Mouse (Mus musculus) adrenal gland, adult 2 months (tissue): ENCODE data around the gene Prickle4. TPM values are rescaled to one million over a fixed set of nuclear protein-coding genes. Genes with fewer than 3 reads are reported as not detected.

Source experiments
- DNase-seq: peaks from one replicate; pipeline ENCODE4 v3.0.0; 2021
- long read RNA-seq: library from polyadenylated mRNA; stranded (forward); transcript quantifications from one replicate; pipeline ENCODE4 v2.0.0, GENCODE M21; 2021
- polyA plus RNA-seq: library from polyadenylated mRNA; depleted of rRNA; stranded (reverse); fragments of >200 nt; gene quantifications from 2 replicates; pipeline ENCODE4 v1.2.3, GENCODE M21; 2012; rRNA removed
- total RNA-seq, 2 experiments: library from RNA; stranded (reverse); gene quantifications; 2 replicates each; pipeline ENCODE4 v1.2.3; 2021

Prickle4 gene
- total RNA-seq: 1 to 10 TPM; 3.5 to 3.7 TPM
- 10.6 and 13.7 TPM in 2 replicates for polyA plus RNA-seq
- long read RNA-seq, partial matches to known transcripts: 0 of 1 reads
- long read RNA-seq, other reads (novel, unspliced or antisense): 0 of 1 reads

DNA sequence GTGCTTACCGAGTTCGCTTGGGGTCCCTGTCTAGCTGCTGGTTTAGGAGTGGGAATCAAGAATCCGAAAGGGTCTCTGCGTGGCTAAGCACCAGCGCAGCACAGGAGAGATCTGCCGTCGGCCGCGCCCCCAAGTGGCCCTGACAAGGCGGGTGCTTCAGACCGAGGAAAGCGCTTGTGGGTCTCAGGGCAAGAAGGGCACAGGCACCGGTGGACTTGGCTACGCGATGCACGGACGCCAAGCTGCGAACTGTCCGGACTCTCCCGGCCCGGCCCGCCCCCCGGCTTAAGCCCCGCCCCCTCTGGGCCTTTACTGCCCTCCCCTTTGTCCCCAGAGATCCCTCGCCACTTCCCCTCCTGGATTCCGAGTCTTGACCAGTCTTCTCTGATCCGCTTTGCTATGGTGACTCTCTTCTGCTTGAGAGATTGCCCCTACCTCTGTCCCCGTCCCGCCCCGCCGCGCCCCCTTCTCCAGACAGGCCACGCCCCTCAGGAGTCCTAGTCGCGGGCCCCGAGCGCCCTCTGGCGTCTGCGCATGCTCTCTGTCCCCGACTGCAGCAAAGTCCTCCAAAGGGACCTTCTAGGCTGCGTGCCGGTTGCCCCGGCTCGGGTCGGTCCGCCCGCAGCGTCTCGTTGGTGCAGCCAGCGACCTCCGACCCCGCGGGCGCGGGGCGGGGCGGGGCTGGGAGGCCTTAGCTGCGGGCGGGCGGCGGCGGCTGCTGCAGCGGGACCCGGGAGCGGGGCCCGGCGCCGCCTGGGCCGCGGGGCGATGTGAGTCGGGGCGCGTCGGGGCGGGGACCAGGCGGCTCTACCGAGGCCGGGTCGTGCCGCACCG is at the start of gene Prickle4:
Gene Prickle4, minus strand, starts transcription at position 234 of the 834 bp plus-strand sequence.
- peak; percentile 98 for DNase-seq

DNA sequence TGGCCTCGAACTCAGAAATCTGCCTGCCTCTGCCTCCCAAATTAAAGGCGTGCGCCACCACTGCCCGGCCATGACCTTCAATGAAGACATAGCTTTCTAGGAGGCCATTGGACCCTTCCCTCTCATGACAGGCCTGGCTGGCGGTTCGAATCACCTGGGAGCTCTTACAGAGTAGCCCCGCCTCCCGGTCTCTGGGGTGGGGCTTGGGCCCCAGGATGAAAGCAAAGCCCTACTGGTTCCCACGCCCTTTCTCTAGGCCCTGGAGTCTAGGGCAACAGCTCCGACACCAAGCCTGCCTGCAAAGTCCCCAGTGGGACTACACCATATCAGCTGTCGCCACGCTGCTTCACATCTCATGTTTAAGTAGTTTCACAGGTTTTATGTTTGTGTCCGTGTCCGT is 49.5 kb upstream of the Prickle4 start:
- no peak for DNase-seq

DNA sequence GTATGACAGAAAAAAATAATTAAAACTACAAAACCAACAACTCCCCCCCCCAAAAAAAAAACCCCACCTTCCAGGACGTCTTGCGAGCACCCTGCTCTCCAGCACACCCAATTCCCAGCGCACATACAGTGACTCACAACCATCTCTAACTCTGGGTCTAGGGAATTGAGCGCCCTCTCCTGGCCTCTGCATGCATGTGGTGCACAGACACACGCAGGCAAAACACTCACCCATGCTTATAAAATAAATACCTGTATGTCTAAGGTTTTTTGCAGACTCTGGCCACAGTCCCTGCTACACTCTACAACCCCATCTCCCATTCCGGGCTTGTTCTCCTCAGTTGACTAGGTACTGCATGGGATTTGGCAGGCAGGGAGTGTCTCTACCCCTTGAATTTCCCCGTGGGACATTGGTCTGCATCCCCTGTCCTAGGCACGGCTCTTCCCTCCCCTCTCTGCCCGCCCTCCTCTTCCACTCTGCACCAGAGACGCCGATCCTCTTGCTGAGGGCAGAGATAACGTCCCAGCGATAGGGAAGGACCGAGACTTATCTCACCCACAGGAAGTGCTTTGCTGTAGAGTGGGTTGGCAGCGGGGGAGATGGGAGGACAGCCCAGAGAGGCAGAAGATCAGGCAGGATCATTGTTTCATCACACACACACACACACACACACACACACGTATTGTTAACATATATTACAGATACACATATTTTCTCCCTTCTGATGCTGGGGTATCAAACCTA is 48.6 kb upstream of the Prickle4 start:
- DNase-seq: no peak

DNA sequence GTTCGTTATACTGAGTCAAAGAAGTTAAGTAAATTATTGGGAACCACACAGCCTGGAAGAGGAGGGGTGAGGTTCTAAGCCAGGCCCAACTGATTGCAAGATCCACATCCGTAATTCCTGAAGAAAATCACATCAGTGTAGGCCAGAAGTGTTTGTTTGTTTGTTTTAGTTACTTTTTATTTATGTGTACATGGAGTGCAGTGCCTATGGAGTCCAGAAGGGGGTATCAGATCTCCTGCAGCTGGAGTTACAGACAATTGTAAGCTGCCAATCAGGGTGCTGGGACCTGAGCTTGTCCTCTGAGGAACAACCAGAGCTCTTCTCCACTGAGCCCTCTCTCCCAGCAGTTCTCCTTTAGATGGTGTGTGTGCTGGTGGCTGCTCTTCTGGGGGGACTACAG is 45.6 kb upstream of the Prickle4 start:
- DNase-seq: no peak

DNA sequence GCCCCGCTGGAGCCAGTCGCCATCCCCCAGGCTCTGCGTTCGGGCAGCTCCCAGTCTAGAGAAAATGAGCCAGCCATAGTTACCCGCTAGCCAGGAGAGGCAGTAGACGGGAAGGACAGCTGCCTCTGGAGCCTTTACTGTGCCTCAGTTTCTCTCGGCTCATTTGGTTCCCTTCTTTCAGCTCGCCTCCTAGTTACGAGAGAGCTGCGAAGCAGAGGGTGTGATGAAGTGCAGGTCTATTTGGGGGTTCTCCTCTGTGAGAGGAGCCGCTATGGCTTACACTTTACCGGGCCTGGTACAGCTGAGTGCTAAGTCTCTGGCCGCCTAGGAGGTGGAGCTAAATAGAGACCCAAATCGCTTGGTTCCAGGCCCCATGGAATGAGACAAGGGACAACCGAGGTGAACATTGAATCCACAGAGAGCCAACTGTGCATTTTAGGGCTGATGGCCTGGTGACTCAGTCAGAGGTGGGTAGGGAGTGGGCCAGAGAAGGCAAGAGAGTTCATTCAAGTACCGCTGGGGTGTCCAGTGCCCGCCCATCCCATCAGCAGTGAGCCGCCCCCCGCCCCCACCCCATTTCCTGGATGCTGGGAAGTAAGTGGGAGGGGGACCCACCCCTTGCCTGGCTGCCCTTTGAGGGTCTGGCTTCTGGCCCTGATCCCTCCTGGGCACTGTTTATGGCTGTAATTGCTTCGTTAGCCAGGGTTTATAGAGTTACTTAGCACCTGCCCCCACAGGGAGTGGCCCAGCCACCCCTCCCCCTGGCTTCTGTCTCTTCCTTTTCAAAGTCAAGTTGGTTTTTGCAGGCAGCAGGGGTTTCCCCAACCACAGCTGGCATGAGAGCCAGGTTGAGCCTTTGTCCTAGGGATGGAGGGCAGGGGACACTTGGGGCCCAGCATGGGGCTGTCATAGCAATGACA is 44.6 kb upstream of the Prickle4 start:
- DNase-seq: no peak

DNA sequence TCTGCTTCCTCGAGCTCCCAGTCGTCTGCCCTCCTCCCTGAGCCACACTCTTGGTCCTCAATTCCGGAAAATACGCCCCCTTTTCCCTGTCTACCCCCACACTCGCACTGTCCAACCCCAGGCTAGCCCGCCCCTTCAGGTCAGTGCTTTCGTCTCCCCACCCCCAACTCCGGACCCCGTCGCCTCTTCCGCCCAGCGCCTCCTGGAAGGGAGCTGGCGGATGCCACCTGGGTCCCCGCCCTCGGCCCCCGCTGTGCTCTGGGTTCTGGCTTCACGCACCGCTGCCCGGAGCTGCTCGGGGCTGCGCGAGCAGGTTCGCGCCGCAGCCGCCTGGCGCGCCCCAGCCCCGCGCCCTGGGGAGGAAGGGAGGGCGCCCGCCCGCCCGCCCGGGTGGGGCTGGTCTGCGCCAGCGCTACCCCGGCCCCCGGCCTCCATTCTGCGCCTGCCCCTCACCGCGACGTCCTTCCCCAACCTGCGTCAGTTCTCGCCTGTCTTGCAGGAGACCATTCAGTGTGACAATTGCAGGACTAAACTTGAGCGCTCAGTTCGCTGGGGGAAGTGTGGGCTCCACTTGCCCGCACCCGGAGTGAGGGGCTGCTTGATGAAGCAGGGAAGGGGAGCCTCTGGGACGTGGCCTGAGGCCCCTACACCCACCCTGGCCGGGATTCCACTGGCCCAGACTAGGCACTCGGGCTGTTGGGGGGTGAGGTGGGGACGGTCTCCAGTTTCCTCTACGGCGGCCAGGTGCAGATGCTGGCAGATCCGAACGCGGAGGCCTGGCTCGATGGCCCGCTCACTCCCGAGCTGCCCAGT is 43.7 kb upstream of the Prickle4 start:
- DNase-seq: no peak

DNA sequence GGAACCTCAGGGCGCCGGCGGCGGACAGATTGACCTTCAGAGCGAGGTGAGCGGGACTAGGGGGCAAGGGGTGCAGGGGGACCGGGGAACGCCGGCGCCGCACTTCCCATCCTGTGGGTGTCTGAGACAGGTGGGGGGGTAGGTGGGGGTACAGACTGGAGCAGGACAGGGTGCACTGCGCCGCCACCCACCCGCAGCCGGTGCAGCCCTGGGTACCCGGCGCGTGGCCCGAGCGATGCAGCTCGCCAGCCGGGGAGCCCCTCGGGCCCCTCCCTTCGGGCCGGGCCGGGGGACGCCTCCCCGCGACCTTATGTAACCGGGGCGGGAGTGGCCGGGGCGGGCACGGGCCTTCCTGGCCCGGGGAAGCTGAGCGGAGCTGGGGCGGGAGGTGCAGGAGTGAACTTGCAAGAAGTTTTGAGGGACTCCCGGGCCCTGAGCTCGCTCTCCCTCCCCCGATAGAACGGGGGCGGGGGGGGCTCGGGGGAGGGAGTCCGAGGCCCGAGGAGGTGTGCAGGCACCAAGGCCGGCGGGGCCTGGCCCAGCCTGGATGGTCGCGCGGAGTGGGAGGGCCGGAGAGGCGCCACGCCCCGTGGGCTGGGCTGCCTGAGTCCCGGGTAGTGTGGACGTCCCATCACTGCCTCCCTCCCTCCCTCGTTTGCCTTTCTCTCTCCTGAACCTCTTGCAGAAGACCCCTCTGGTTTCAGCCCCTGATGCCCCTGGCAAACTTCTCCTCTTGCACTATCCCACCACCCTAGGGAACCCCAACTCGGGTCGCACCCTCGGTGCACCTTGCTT is 42.9 kb upstream of the Prickle4 start:
- peak; percentile 96 for DNase-seq

DNA sequence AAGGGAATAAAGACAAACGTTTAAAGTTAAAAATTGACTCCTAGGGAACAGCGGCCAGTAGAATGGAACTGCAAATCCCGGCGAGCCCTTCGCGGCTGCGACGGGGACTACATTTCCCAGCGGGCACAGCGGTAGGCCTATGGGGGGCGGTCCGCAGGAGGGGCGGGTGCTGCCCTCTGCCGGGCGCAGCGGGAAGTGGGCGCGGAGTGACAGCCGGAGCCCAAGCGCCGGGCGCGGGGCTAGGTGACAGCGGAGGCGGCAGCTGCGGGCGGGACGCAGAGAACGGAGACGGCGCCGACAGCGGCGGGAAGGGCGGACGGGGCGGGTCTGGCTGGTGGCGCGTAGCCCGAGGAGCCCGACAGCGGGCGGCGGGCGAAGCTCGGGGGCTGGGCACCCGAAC is 42.3 kb upstream of the Prickle4 start, which contains the start of gene Tfeb:
Gene Tfeb, plus strand, starts transcription at position 175 of the 400 bp plus-strand sequence.
- DNase-seq: peak; percentile 98

DNA sequence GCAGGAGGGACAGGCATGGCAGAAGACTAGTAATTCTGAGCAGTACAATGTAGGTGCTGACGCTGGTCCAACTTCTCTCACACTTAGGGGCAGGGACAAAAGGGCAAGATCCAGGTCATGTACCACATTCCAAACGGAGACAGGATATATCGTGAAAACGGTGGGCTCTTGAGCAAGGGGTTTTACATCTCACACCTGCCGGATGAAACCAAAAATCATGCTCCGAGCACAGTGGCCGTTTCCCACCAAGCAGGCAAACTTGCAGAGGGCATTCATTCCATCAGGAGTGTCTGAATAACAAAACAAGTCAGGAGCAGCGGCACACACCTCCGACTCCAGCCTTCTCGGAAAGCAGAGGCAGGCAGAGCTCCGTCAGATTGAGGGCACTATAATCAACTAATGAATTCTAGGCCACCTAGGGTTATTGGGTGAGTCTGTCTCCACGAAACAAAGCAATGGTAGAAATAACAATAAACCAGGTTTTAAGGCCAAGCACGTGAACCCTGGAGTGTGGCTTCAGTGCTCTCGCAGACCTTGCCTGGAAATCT is 41.1 kb upstream of the Prickle4 start:
- no peak for DNase-seq

DNA sequence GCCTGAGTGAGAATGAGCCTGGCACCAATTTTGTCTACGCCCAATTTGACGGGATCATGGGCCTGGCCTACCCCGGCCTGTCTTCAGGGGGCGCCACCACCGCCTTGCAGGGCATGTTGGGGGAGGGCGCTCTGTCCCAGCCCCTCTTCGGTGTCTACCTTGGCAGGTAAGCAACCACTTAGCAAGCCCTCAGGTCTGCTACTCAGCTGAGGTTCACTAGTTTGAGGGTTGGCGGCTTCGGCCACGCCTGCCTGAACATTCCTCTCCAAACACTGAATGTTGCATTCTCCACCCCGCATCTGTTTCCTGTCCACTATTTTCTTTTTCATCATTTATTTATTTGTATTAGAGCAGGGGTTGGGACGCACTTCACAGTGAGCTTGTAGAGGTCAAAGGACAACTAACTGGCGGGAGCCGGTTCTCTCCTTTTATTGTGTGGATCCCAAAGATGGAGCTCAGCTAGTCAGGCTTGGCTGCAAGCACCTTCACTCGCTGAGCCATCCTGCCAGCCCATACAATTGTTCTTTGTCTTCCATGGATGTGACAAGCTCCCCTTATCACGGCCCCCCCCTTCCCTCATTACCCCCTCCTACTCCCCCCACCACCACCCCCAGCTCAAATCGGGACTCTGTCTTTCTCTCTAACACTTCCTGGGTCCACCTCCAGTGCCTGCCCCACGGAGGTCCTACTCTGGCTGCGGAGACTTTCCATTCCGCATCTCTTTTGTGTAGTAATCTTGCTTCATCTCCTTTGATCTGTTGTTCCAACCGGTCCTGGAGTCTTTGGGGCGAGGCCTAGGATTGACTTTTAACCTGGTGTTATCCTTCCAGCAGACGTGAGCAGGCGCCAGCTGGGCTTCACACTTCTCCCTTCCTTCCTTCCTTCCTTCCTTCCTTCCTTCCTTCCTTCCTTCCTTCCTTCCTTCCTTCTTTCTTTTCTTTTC is 36.4 kb upstream of the Prickle4 start:
- DNase-seq: no peak

DNA sequence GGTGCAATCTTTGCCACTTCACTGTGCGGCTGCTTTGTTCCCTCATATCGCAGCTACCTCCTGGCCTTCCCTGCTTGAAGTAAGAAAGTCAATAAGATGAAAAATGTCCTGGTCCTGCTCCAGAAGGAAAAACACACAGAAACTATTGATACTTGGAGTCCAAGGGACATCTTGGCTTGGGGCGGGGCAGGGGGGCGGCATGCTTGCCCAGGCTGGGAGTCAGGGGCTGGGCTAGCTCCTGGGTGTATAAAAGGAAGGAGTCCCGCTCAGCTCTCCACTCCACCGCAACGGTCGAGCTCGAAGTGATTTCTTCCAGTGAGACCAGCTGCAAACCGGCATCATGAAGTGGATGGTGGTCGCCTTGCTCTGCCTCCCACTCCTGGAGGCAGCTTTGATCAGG is 32.0 kb upstream of the Prickle4 start, which contains the start of gene Pgc:
Gene Pgc, plus strand, starts transcription at position 277 of the 400 bp plus-strand sequence.
- no peak for DNase-seq

DNA sequence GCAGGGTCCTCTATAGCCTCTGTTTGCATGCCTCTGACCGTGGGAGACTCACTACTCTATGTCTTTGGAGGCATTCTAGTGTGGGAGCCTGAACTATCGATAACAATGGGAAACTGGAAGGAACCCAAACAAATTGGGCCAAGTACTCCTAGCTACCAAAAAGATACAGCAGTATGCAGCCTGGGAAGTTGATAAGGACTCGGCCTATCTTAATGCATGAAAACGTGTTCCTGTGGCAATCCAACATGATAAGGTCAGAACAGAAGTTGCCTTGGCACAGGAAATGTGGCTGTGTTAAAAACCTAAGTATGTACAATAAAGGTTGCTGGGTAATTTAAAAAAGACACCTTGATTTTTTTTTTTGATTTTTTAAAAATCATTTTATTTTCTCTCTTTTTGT is 26.6 kb upstream of the Prickle4 start:
- DNase-seq: no peak

DNA sequence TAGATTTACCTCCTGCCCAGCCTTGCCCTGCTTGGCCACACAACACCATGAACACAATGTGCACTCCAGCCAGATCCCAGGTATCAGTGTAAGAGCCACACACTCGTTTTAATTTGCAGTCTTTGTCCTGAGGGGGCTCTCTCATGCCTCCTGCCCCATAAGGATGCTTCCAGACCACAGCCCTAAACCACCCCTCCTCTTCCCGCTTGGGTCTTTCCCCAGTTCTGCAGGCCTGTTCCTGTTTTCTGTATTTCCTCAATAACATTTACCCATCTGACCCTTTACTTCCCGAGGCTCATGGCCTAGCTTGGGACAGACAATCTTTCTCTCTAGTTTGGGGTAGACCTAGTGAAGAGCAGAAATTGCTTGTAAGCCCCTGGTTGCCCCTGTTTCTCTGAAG is 20.5 kb upstream of the Prickle4 start:
- no peak for DNase-seq

DNA sequence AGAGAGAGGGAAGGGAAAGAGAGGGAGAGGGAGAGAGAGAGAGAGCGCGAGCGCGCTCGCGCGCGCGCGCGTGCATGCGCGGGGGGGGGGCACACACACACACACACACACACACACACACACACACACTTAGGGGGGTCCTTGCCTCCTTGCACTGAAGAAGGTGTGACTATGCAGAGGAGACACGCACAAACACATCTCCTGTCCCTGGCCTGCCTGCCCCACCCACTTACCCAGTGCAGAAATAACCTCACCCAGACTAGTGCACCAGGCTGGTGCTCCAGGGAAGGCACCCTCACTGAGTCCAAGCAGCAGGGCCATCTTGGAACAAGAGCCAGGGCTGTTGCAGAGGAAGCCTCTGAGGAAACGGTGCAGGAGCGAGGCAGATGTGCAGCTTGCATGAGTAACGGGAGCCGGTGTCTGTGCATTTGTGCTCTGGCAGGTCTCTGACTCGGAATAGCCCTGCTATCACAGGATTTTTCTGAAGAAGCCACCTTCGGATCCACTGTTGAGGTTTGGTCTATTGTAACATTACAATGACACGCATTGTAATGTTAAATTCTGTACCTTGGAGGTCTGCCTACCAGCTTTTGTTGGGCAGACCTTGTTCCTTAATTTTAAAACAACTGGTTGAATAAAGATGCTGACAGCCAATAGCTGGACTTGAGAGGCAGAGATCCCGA is 18.5 kb upstream of the Prickle4 start:
- no peak for DNase-seq

DNA sequence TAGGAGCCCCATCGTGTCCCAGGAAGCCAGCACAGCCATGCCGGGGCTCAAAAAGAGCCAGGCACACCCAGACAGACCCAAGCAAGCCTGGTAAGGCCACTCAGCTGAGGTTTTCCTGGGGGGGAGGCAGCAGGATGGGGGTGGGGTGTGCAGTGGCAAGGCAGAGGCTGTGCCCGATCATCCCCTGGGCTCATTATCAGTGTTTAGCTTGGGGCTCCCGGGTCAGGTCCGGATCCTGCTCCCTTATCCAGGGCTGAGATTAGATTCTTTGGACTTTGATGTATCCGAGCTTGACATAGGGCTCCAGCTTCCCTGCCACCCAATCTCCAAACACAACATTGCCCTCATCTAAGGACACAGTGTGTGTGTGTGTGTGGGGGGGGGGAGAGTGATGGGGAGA is 17.3 kb upstream of the Prickle4 start:
- DNase-seq: no peak

DNA sequence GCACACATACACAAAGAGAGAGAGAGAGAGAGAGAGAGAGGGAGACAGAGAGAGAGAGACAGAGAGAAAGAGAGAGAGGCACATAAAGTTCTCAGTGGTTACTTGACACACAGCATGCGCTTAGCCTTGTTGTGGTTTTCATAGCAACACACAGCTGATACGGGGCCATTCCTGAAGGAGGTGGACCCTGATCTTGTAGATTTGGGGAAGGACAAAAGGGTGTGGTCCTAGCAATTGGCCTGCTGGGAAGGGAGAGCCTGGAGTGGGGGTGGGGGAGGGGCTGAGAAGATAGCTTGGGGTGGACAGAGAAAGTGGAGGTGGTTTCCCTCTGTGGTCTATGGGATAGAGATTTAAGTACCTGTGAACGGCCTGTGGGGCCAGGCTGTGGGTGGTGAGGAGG is 15.5 kb upstream of the Prickle4 start:
- no peak for DNase-seq

DNA sequence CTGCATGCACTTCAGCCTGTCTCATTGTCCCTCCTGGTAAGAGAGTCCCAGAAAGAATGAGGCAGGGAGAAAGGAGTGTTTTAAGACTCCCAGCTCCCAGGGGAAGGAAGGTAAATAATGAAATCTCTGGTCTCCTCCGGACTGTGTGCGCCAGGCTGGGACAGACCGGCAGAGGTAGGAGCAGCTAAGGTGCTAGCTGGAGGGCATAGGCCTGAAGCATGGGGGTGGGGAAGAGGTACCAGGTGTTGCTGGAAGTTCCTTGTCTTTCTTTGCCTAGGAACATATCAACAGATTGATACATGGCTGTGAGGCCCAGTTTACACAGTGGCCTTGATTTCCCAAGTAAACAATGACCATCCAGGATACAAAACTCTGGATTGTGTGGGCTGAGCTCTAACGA is 14.4 kb upstream of the Prickle4 start:
- DNase-seq: no peak

DNA sequence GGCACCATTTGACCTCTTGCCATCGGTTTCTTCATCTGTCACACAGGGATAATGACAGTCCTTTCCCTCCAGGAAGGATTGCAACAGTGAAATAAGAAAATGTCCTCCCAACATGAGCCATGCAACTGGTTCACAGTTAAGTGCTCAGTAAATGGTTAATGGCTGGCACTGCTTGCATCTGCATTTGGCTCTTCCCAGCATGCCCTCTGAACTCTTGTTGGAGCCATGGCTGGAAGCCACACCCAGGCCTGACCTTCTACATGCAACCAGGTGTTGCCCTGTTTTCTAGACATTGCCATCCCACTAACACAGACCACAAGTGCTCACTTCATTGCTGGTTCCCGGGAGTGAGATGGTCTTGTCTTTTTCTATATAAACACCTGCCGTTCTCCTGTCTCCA is 13.4 kb upstream of the Prickle4 start:
- DNase-seq: no peak
